ENCODE assay signal across 19 mouse cellular contexts in the genomic region with DNA sequence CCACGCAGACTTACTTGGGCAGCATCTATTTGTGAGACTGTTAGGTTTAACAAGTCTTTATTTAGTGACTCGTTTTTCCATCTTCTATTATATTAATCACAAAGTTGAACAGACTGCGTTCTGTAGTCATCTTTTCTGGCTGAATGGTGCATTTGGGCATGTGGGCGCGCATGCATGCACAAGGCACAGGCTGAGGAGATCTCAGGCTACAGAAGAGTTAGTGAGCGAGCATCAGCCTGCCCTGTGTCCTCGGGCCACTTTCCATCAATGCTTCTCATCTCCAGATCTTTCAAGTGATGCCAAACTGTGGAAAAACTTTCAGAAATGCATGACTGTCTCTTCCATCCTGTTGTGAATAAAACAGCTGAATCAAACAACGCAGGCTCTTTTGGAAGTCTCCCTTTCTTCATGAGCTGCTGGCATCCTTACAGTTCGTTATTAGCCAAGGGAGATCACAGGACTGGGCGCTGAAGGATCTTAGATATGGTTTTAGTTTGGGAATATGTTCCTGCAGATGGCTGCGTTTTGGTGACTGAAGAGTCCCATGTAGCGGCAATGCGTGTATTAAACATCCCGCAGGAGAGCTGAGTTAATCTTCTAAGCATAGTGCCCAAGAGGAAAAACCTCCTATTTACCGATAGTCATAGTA.
DNase-seq lines count a peak whose midpoint lies in the region; ATAC-seq and TF ChIP-seq lines count a peak whose summit lies in the region.
"Had no signal": no experiment of that assay in that cellular context is flagged by ENCODE, and none has a peak within 500 bp of the region (broad histone marks: within the 10 kb centered on the region; RNA-seq: fewer than 3 reads in every experiment).

No protein-coding gene starts in this region.

- peak; percentile 22 to 23 for DNase-seq in cerebellum, postnatal 10 days
- no peak for DNase-seq in cerebellum, postnatal 36 days
- DNase-seq in heart, embryonic 10.5 days (ENCODE audit: low spot score): peak; percentile 51
- DNase-seq in heart, postnatal 14 days: no peak
- peak; percentile 10 for DNase-seq in lung, postnatal 10 days
- no peak for DNase-seq in lung, postnatal 0 days (ENCODE audit: low spot score)
- peak; percentile 38 to 53 for DNase-seq in layer of hippocampus, postnatal 36 days
- no peak for DNase-seq in stomach, postnatal 0 days (ENCODE audit: low spot score)
- DNase-seq: cerebellum, adult 2 months; gastrocnemius, adult 2 months; liver, postnatal 0 days; lung, postnatal 14 days; thymus, adult 2 months; thymus, postnatal 4 days had no signal

- H3K4me1 ChIP-seq in heart, embryonic 10.5 days: no peaks in the 10 kb centered on the region
- no peaks in the 10 kb centered on the region for H3K4me1 ChIP-seq in lung, postnatal 0 days (ENCODE audit: insufficient read depth, low read depth, low read length)
- no peaks in the 10 kb centered on the region for H3K4me1 ChIP-seq in stomach, postnatal 0 days (replicated peaks; ENCODE audit: control insufficient read depth, insufficient read depth)
- H3K4me1 ChIP-seq: limb, embryonic 12.5 days had no signal

- H3K9ac ChIP-seq in lung, postnatal 0 days (replicated peaks; ENCODE audit: low read depth): no peak overlapping the region
- H3K9ac ChIP-seq in stomach, postnatal 0 days (ENCODE audit: low read length): no peak overlapping the region
- H3K9ac ChIP-seq: limb, embryonic 12.5 days; liver, postnatal 0 days had no signal

- ATAC-seq in lung, postnatal 0 days: no peak
- no peak for ATAC-seq in stomach, postnatal 0 days (ENCODE audit: low FRiP score, low TSS enrichment)
- ATAC-seq: CD4-positive, CD25-positive, alpha-beta regulatory T cell, adult 4 months; intestine, postnatal 0 days; liver, postnatal 0 days had no signal

- no peak overlapping the region for H3K27ac ChIP-seq in heart, embryonic 10.5 days
- H3K27ac ChIP-seq in lung, postnatal 0 days (ENCODE audit: low read length): no peak overlapping the region
- no peak overlapping the region for H3K27ac ChIP-seq in stomach, postnatal 0 days (replicated peaks)
- H3K27ac ChIP-seq: gastrocnemius, adult 2 months; limb, embryonic 12.5 days had no signal

- H3K4me2 ChIP-seq in lung, postnatal 0 days (replicated peaks; ENCODE audit: low read depth, low read length): no peak overlapping the region
- no peak overlapping the region for H3K4me2 ChIP-seq in stomach, postnatal 0 days (replicated peaks; ENCODE audit: low read depth)
- H3K4me2 ChIP-seq: limb, embryonic 12.5 days; liver, embryonic 11.5 days; midbrain, embryonic 11.5 days had no signal

- H3K9me3 ChIP-seq in heart, embryonic 10.5 days: no peaks in the 10 kb centered on the region
- H3K9me3 ChIP-seq in lung, postnatal 0 days (ENCODE audit: low read length): no peaks in the 10 kb centered on the region
- no peaks in the 10 kb centered on the region for H3K9me3 ChIP-seq in stomach, postnatal 0 days (ENCODE audit: control insufficient read depth, low read length)
- H3K9me3 ChIP-seq: limb, embryonic 12.5 days had no signal

- WGBS in heart, embryonic 10.5 days: 89% methylated on average over 15 of the region's 15 CpGs
- 86% methylated on average over 15 of the region's 15 CpGs for WGBS in lung, postnatal 0 days
- 84% methylated on average over 15 of the region's 15 CpGs for WGBS in stomach, postnatal 0 days

- no peak for TF ChIP-seq CTCF in lung, postnatal 0 days (IDR thresholded peaks at IDR 0.05)
- TF ChIP-seq CTCF in stomach, postnatal 0 days (IDR thresholded peaks at IDR 0.05; ENCODE audit: low read depth): no peak

- no peaks in the 10 kb centered on the region for H3K27me3 ChIP-seq in heart, embryonic 10.5 days (ENCODE audit: insufficient read depth, poor library complexity, severe bottlenecking)
- no peaks in the 10 kb centered on the region for H3K27me3 ChIP-seq in lung, postnatal 0 days (replicated peaks; ENCODE audit: insufficient read depth, low read length)
- H3K27me3 ChIP-seq in stomach, postnatal 0 days (ENCODE audit: control insufficient read depth, insufficient read depth, low read length): no peaks in the 10 kb centered on the region
- H3K27me3 ChIP-seq: limb, embryonic 12.5 days had no signal

- H3K36me3 ChIP-seq in heart, embryonic 10.5 days: no peaks in the 10 kb centered on the region
- no peaks in the 10 kb centered on the region for H3K36me3 ChIP-seq in lung, postnatal 0 days (ENCODE audit: insufficient read depth, low read length)
- 0 out of 2 replicates have a peak, but pooled peaks cover 2% of the 10 kb centered on the region for H3K36me3 ChIP-seq in stomach, postnatal 0 days (ENCODE audit: control insufficient read depth, insufficient read depth, low read length)

- no peak overlapping the region for H3K4me3 ChIP-seq in heart, embryonic 10.5 days
- no peak overlapping the region for H3K4me3 ChIP-seq in lung, postnatal 0 days (ENCODE audit: low read depth, low read length)
- no peak overlapping the region for H3K4me3 ChIP-seq in stomach, postnatal 0 days (ENCODE audit: low read depth, low read length)
- H3K4me3 ChIP-seq: gastrocnemius, adult 2 months; limb, embryonic 12.5 days had no signal

- intact Hi-C loops in heart, postnatal 14 days (cut with DNase I): no loop called here

- no peak for TF ChIP-seq EP300 in lung, postnatal 0 days (IDR thresholded peaks at IDR 0.05)
- no peak for TF ChIP-seq EP300 in stomach, postnatal 0 days (optimal IDR thresholded peaks at IDR 0.05)

Comparison
In these comparisons a context has a peak if more than half of its experiments do, and no peak if none do; other contexts are left out.
1. DNase-seq: peak in cerebellum, postnatal 10 days (2 of 2), heart, embryonic 10.5 days (single experiment), lung, postnatal 10 days (single experiment) and layer of hippocampus, postnatal 36 days (2 of 2); none in cerebellum, postnatal 36 days (0 of 2), heart, postnatal 14 days (0 of 2), lung, postnatal 0 days (single experiment) and stomach, postnatal 0 days (single experiment).